In genomic region chr3:129338296-129339091, GRCm38 (mm10) we compare ENCODE assay signal across 8 mouse cellular contexts. TPM values are rescaled to one million over a fixed set of nuclear protein-coding genes. Genes with fewer than 3 reads are reported as not detected.
DNase-seq lines count a peak whose midpoint lies in the region; ATAC-seq and TF ChIP-seq lines count a peak whose summit lies in the region.

No protein-coding gene starts in this region.

- peak overlapping the region; percentile 1; the same call in 1 of the 2 replicates for H3K4me2 ChIP-seq in hindbrain, embryonic 16.5 days (ENCODE audit: low read length)
- no peak overlapping the region for H3K4me2 ChIP-seq in hindbrain, embryonic 11.5 days (replicated peaks; ENCODE audit: low read depth, low read length)
- peak overlapping the region; percentile 10 for H3K4me2 ChIP-seq in CH12.LX (ENCODE audit: insufficient read depth, low read depth, poor library complexity, severe bottlenecking)
- H3K4me2 ChIP-seq in kidney, postnatal 0 days (ENCODE audit: low read length) = peak overlapping the region; percentile 26; the same call in 1 of the 2 replicates
- no peak overlapping the region for H3K4me2 ChIP-seq in midbrain, embryonic 16.5 days (ENCODE audit: low read length)

- no peak overlapping the region for H3K9ac ChIP-seq in hindbrain, embryonic 16.5 days (ENCODE audit: low read depth, low read length)
- no peak overlapping the region for H3K9ac ChIP-seq in hindbrain, embryonic 11.5 days (ENCODE audit: low read depth, low read length)
- no peak overlapping the region for H3K9ac ChIP-seq in CH12.LX (ENCODE audit: insufficient read depth, low read depth)
- H3K9ac ChIP-seq in kidney, postnatal 0 days (ENCODE audit: low read depth, low read length) = no peak overlapping the region
- no peak overlapping the region for H3K9ac ChIP-seq in midbrain, embryonic 16.5 days (ENCODE audit: low read depth, low read length)

- ATAC-seq in hindbrain, embryonic 16.5 days = no peak
- ATAC-seq in hindbrain, embryonic 11.5 days (ENCODE audit: low FRiP score) = no peak
- no peak for ATAC-seq in kidney, postnatal 0 days (replicated peaks; ENCODE audit: low FRiP score, low read depth)
- ATAC-seq in midbrain, embryonic 16.5 days = no peak

- H3K4me1 ChIP-seq in hindbrain, embryonic 16.5 days (ENCODE audit: control insufficient read depth, insufficient read depth, low read depth, low read length) = no peaks in the 10 kb centered on the region
- H3K4me1 ChIP-seq in hindbrain, embryonic 11.5 days (replicated peaks; ENCODE audit: control insufficient read depth, insufficient read depth, low read length) = no peaks in the 10 kb centered on the region
- H3K4me1 ChIP-seq in CH12.LX (ENCODE audit: control insufficient read depth in 1 of 2, insufficient read depth in 2 of 2) = no peaks in the 10 kb centered on the region
- H3K4me1 ChIP-seq in brown adipose tissue, adult 24 weeks (ENCODE audit: control insufficient read depth, insufficient read depth, insufficient read length, low read length) = 0 out of 2 replicates have a peak, but pooled peaks cover 2% of the 10 kb centered on the region
- no peaks in the 10 kb centered on the region; the same call in 1 of the 2 replicates for H3K4me1 ChIP-seq in kidney, postnatal 0 days (replicated peaks; ENCODE audit: insufficient read depth, low read length)
- peaks cover 3% of the 10 kb centered on the region; the same call in 1 of the 2 replicates for H3K4me1 ChIP-seq in midbrain, embryonic 16.5 days (ENCODE audit: control insufficient read depth, insufficient read depth, low read length)

- no peaks in the 10 kb centered on the region for H3K9me3 ChIP-seq in hindbrain, embryonic 16.5 days (ENCODE audit: control insufficient read depth, low read length)
- H3K9me3 ChIP-seq in hindbrain, embryonic 11.5 days (ENCODE audit: control insufficient read depth, low read length) = no peaks in the 10 kb centered on the region
- no peaks in the 10 kb centered on the region for H3K9me3 ChIP-seq in CH12.LX (replicated peaks; ENCODE audit: low read length)
- H3K9me3 ChIP-seq in kidney, postnatal 0 days (replicated peaks; ENCODE audit: low read length) = no peaks in the 10 kb centered on the region; the same call in 1 of the 2 replicates
- no peaks in the 10 kb centered on the region for H3K9me3 ChIP-seq in midbrain, embryonic 16.5 days (replicated peaks; ENCODE audit: control insufficient read depth, low read length, poor library complexity, severe bottlenecking)

- H3K27me3 ChIP-seq in hindbrain, embryonic 16.5 days (replicated peaks; ENCODE audit: control insufficient read depth, insufficient read depth, low read length) = no peaks in the 10 kb centered on the region
- no peaks in the 10 kb centered on the region for H3K27me3 ChIP-seq in hindbrain, embryonic 11.5 days (ENCODE audit: control insufficient read depth, insufficient read depth, low read length)
- no peaks in the 10 kb centered on the region for H3K27me3 ChIP-seq in CH12.LX (replicated peaks)
- H3K27me3 ChIP-seq in kidney, postnatal 0 days (ENCODE audit: insufficient read depth, low read length) = no peaks in the 10 kb centered on the region
- H3K27me3 ChIP-seq in midbrain, embryonic 16.5 days (ENCODE audit: control insufficient read depth, insufficient read depth, low read depth, low read length) = no peaks in the 10 kb centered on the region

- in situ Hi-C loops in CH12.LX (cut with MboI; ENCODE audit: low pct_ligation_motif_present, low pct_unique_long_range_greater_than_20kb, low sequenced_read_pairs) = no loop called here

- no peak for TF ChIP-seq RAD21 in CH12.LX (IDR thresholded peaks at IDR 0.05; ENCODE audit: low read depth, low read length)

- dilution Hi-C loops in CH12.LX (cut with MboI; ENCODE audit: extremely low pct_ligation_motif_present, extremely low pct_unique_long_range_greater_than_20kb, low sequenced_read_pairs) = no loop called here

- H3K4me3 ChIP-seq in hindbrain, embryonic 16.5 days (ENCODE audit: low read length) = no peak overlapping the region
- no peak overlapping the region for H3K4me3 ChIP-seq in hindbrain, embryonic 11.5 days (ENCODE audit: low read depth, low read length)
- H3K4me3 ChIP-seq in CH12.LX (replicated peaks in 1 of 3; ENCODE audit: low read depth in 2 of 3, low read length in 2 of 3, poor library complexity in 1 of 3) = no peak overlapping the region
- H3K4me3 ChIP-seq in brown adipose tissue, adult 24 weeks (ENCODE audit: insufficient read depth, low read depth, low read length) = peak overlapping the region; percentile 18; the same call in 1 of the 2 replicates
- H3K4me3 ChIP-seq in kidney, postnatal 0 days (replicated peaks; ENCODE audit: low read depth, low read length) = no peak overlapping the region
- H3K4me3 ChIP-seq in midbrain, embryonic 16.5 days (ENCODE audit: low read depth, low read length) = no peak overlapping the region

- TF ChIP-seq POLR2A in CH12.LX (IDR thresholded peaks at IDR 0.05; ENCODE audit: low read depth, low read length) = no peak

- no peaks in the 10 kb centered on the region for H3K36me3 ChIP-seq in hindbrain, embryonic 16.5 days (ENCODE audit: control insufficient read depth, insufficient read depth, low read length)
- no peaks in the 10 kb centered on the region for H3K36me3 ChIP-seq in hindbrain, embryonic 11.5 days (ENCODE audit: control insufficient read depth, insufficient read depth, low read length)
- H3K36me3 ChIP-seq in CH12.LX (replicated peaks in 1 of 2; ENCODE audit: control insufficient read depth in 1 of 2, insufficient read depth in 1 of 2, low read length in 1 of 2) = no peaks in the 10 kb centered on the region
- H3K36me3 ChIP-seq in kidney, postnatal 0 days (ENCODE audit: insufficient read depth, low read length) = no peaks in the 10 kb centered on the region
- H3K36me3 ChIP-seq in midbrain, embryonic 16.5 days (ENCODE audit: control insufficient read depth, insufficient read depth, low read length) = no peaks in the 10 kb centered on the region

- TF ChIP-seq CTCF in CH12.LX (conservative IDR thresholded peaks at IDR 0.05 in 1 of 2, IDR thresholded peaks at IDR 0.05 in 1 of 2; ENCODE audit: low read depth in 2 of 2, low read length in 2 of 2) = no peak
- no peak for TF ChIP-seq CTCF in kidney, postnatal 0 days (IDR thresholded peaks at IDR 0.05; ENCODE audit: low read depth)

- DNase-seq in hindbrain, embryonic 11.5 days (ENCODE audit: low spot score) = no peak
- no peak for DNase-seq in CH12.LX (ENCODE audit: extremely low read depth)
- peak; percentile 71 for DNase-seq in kidney, postnatal 0 days (ENCODE audit: low spot score)
- DNase-seq in right cerebral cortex, postnatal 4 days = no peak
- DNase-seq in urinary bladder, postnatal 25 days (ENCODE audit: low spot score) = no peak

- H3K79me2 ChIP-seq in CH12.LX (replicated peaks; ENCODE audit: control insufficient read depth, extremely low read depth, insufficient read depth, poor library complexity, severe bottlenecking) = no peaks in the 10 kb centered on the region

- TF ChIP-seq EP300 in CH12.LX (IDR thresholded peaks at IDR 0.05; ENCODE audit: low read length) = no peak

- H3K27ac ChIP-seq in hindbrain, embryonic 16.5 days (ENCODE audit: low read depth, low read length) = no peak overlapping the region
- no peak overlapping the region for H3K27ac ChIP-seq in hindbrain, embryonic 11.5 days (ENCODE audit: low read depth, low read length)
- no peak overlapping the region for H3K27ac ChIP-seq in CH12.LX (ENCODE audit: insufficient read depth, low read depth)
- peak overlapping the region; percentile 34; the same call in 1 of the 2 replicates for H3K27ac ChIP-seq in brown adipose tissue, adult 24 weeks (replicated peaks; ENCODE audit: low read depth, low read length)
- peak overlapping the region; percentile 37; the same call in 1 of the 2 replicates for H3K27ac ChIP-seq in kidney, postnatal 0 days
- H3K27ac ChIP-seq in midbrain, embryonic 16.5 days (ENCODE audit: low read length) = no peak overlapping the region

- 52% methylated on average over 14 of the region's 14 CpGs for WGBS in hindbrain, embryonic 16.5 days
- WGBS in hindbrain, embryonic 11.5 days = 54% methylated on average over 14 of the region's 14 CpGs
- 33% methylated on average over 14 of the region's 14 CpGs for WGBS in kidney, postnatal 0 days
- 51% methylated on average over 14 of the region's 14 CpGs for WGBS in midbrain, embryonic 16.5 days

TF ChIP-seq in CH12.LX, 34 proteins besides CTCF, POLR2A, EP300 and RAD21:
- no peak for TF ChIP-seq JUND (conservative IDR thresholded peaks at IDR 0.05; ENCODE audit: low read depth, low read length)
- 0 out of 2 replicates have a peak, but pooled peaks have one; percentile 26 for TF ChIP-seq BHLHE40 (IDR thresholded peaks at IDR 0.05; ENCODE audit: low read depth, low read length)
TF ChIP-seq in CH12.LX: peak in this region for 1.

RNA-seq across cellular contexts. Expression of gene Enpep, which starts 6.0 kb away (rescaled TPM):
- 2.4 and 3.2 TPM in 2 replicates for polyA plus RNA-seq in hindbrain, embryonic 16.5 days (2015; fragmentation: Nextera tagmentation; extraction: Ambion mirVana)
- polyA plus RNA-seq in hindbrain, embryonic 11.5 days (2014; fragmentation: Nextera tagmentation; extraction: Ambion mirVana) = 0.39 and 0.49 TPM in 2 replicates
- total RNA-seq in CH12.LX (2012; rRNA removed) (not detected in 2 replicates), CH12.LX (2014; rRNA removed) (not detected in 2 replicates)
- 0.10 TPM in 1 of 2 replicates, not detected in the other for polyA plus RNA-seq in CH12.LX (2012; ENCODE audit: insufficient read length, low read depth)
- 13.1 and 13.4 TPM in 2 replicates for polyA plus RNA-seq in brown adipose tissue, adult 24 weeks (2012; ENCODE audit: insufficient read depth, insufficient read length, missing spikeins)
- 108 and 117 TPM in 2 replicates for polyA plus RNA-seq in kidney, postnatal 0 days (2015; fragmentation: Nextera tagmentation; extraction: Ambion mirVana)
- polyA plus RNA-seq in midbrain, embryonic 16.5 days (2015; fragmentation: Nextera tagmentation; extraction: Ambion mirVana) = 1.7 and 2.2 TPM in 2 replicates

Comparison
In these comparisons a context has a peak if more than half of its experiments do, and no peak if none do; other contexts are left out.
1. H3K4me2 ChIP-seq: peak in hindbrain, embryonic 16.5 days (single experiment), CH12.LX (single experiment) and kidney, postnatal 0 days (single experiment); none in hindbrain, embryonic 11.5 days (single experiment) and midbrain, embryonic 16.5 days (single experiment).
2. H3K27ac ChIP-seq: peak in brown adipose tissue, adult 24 weeks (single experiment) and kidney, postnatal 0 days (single experiment); none in hindbrain, embryonic 16.5 days (single experiment), hindbrain, embryonic 11.5 days (single experiment), CH12.LX (single experiment) and midbrain, embryonic 16.5 days (single experiment).